Mouse (Mus musculus) MEL-GATA-1-ER (cell line): ENCODE results near the gene Klf13.

Experiments used
- DNase-seq: peaks from one replicate; pipeline ENCODE4 v3.0.0-alpha.2; 2012; ENCODE audit warnings: low read depth; ENCODE audit errors: extremely low read depth

Klf13 gene

GRCm38 (mm10) chr7:63926492-63926891 lies 12.2 kb downstream of the Klf13 start:
- no peak for DNase-seq

GRCm38 (mm10) chr7:63925413-63926360 lies 13.0 kb downstream of the Klf13 start:
- no peak for DNase-seq

GRCm38 (mm10) chr7:63924747-63925412 lies 13.8 kb downstream of the Klf13 start:
- DNase-seq, result no peak

GRCm38 (mm10) chr7:63924151-63924550 lies 14.6 kb downstream of the Klf13 start:
- no peak for DNase-seq

GRCm38 (mm10) chr7:63922975-63923374 lies 15.7 kb downstream of the Klf13 start:
- DNase-seq, result no peak

- no peak for DNase-seq
These were observed 16.1 kb downstream of the Klf13 start for GRCm38 (mm10) chr7:63922571-63922970.

GRCm38 (mm10) chr7:63921909-63922562 lies 16.7 kb downstream of the Klf13 start:
- DNase-seq, result no peak

- no peak for DNase-seq
These were observed 19.6 kb downstream of the Klf13 start for GRCm38 (mm10) chr7:63918771-63919768.

- DNase-seq, result no peak
These were observed 21.0 kb downstream of the Klf13 start for GRCm38 (mm10) chr7:63917693-63918092.

GRCm38 (mm10) chr7:63916268-63916907 lies 22.3 kb downstream of the Klf13 start, which contains the start of gene E030018B13Rik:
E030018B13Rik (plus strand) TSS chr7:63916857.
- DNase-seq, result no peak

GRCm38 (mm10) chr7:63914891-63915290 lies 23.8 kb downstream of the Klf13 start:
- DNase-seq, result no peak

- no peak for DNase-seq
These were observed 24.7 kb downstream of the Klf13 start for GRCm38 (mm10) chr7:63913724-63914692.

GRCm38 (mm10) chr7:63912924-63913723 lies 25.6 kb downstream of the Klf13 start:
- DNase-seq, result no peak

- no peak for DNase-seq
These were observed 26.4 kb downstream of the Klf13 start for GRCm38 (mm10) chr7:63912234-63912810.

GRCm38 (mm10) chr7:63911383-63912233 lies 27.1 kb downstream of the Klf13 start:
- DNase-seq, result peak; percentile 51

- DNase-seq, result peak; percentile 88
These were observed 27.8 kb downstream of the Klf13 start for GRCm38 (mm10) chr7:63910912-63911311.

GRCm38 (mm10) chr7:63910225-63910624 lies 28.5 kb downstream of the Klf13 start:
- DNase-seq, result no peak
